Mouse (Mus musculus): ENCODE results near the gene Hmgcl. TPM values are rescaled to one million over a fixed set of nuclear protein-coding genes. Genes with fewer than 3 reads are reported as not detected.
A peak's percentile ranks its signal among the peaks of the same experiment; 100 is the strongest.

Hmgcl gene
- total RNA-seq, 1 experiment from 2014 or later, result 97.1 TPM

DNA sequence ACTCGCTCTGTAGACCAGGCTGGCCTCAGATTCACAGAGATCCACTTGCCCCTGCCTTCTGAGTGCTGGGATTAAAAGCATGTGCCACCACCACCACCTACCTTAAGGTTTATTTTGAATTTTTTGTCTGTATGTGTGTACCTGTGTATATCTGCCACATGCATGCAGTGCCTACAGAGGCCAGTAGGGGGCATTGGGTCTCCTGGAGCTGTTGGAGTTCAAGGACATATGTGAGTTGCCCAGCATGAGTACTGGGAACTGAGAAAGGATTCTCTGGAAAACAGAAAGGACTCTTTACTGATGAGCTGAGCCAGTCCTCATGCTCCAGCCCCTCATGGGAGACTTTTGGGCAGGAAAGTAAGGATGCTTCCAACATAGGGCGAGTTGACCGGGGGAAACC lies 5.3 kb downstream of the Hmgcl start:
- ATAC-seq (ENCODE audit: extremely low read depth, insufficient number of reproducible peaks, low FRiP score, poor library complexity, severe bottlenecking), result no peak

DNA sequence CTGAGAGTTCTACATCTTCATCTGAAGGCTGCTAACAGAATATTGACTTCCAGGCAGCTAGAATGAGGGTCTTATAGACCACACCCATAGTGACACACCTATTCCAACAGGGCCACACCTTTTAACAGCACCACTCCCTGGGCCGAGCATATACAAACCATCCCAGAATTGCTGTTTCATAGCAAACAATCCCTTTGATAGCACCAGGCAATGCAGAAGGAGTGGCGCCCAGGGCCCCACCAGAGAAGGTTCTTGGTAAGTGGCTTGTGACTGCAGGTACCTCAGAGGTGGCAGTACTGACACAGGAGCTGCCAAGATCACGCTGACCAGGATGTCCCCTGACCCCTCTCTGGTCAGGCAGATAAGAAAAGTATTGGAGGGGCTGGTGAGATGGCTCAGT lies 6.9 kb downstream of the Hmgcl start:
- no peak for ATAC-seq (ENCODE audit: extremely low read depth, insufficient number of reproducible peaks, low FRiP score, poor library complexity, severe bottlenecking)

DNA sequence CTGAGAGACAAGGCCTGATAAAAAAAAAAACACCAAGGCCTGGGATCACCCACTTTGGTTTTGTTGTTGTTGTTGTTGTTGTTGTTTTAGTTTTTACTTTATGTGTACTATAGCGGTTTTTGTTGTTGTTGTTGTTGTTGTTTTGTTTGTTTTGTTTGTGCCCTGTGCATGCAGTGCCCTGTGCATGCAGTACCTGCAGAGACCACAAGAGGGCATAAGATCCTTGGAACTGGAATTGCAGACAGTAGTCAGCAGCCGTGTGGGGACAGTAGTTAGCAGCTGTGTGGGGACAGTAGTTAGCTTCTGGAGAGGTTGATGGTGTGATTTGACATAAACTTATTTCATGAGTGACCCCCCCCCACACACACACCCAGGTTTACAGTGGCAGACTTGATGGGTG lies 8.0 kb downstream of the Hmgcl start:
- ATAC-seq (ENCODE audit: extremely low read depth, insufficient number of reproducible peaks, low FRiP score, poor library complexity, severe bottlenecking), result peak; percentile 69; the same call in 1 of the 2 replicates

DNA sequence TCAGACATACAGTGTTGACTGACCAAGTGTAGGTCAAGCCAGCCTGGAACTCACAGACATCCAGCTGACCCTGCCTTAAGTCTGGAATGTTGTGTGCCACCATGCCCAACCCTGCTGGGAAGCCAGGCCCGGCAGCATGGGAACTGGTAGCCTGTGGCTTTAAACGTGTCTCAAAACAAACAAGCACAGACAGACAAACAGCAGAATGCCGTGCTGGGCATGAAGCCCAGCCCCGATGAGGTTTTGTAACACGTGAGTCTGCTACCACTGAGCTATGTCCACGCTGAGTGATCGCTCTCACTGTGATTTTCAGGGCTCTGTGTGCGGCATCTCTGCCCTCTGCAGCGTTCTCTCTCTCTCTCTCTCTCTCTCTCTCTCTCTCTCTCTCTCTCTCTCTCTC lies 9.6 kb downstream of the Hmgcl start:
- ATAC-seq (ENCODE audit: extremely low read depth, insufficient number of reproducible peaks, low FRiP score, poor library complexity, severe bottlenecking), result no peak

DNA sequence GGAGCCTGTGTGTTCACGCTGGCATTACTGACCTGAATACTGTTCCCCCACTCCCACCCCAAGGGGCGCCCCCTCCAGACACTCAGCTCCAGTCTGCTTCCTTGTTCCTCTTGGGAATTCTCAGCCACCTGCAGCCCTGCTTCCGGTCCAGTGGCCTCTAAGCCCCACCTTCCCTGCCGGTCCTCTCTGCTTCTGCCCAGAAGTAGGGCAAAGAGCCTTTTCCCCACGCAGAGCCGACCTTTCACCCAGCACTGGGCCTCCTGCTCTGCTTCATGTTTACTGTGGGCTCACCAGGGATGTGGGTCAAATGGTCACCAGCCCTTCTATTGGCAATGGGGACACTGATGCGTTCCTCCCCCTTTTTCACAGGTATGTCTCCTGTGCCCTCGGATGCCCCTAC lies 12.1 kb downstream of the Hmgcl start:
- ATAC-seq (ENCODE audit: extremely low read depth, insufficient number of reproducible peaks, low FRiP score, poor library complexity, severe bottlenecking), result no peak

DNA sequence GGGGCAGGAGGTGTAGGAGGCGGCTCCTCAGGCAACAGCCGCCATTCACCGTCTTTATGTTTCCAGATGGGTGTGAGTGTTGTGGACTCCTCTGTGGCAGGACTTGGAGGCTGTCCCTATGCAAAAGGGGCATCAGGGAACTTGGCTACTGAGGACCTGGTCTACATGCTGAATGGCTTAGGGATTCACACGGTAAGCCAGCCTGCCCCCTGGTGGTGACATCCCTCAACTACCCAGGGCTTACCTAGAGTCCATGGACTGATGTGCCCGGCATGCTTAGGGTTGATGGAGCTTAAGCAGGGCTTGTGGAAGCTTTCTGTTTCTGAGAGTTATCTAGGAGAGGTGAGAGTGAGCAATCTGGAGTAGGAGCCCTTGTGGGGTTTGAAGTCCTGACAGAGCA lies 14.5 kb downstream of the Hmgcl start:
- ATAC-seq (ENCODE audit: extremely low read depth, insufficient number of reproducible peaks, low FRiP score, poor library complexity, severe bottlenecking), result peak; percentile 58

DNA sequence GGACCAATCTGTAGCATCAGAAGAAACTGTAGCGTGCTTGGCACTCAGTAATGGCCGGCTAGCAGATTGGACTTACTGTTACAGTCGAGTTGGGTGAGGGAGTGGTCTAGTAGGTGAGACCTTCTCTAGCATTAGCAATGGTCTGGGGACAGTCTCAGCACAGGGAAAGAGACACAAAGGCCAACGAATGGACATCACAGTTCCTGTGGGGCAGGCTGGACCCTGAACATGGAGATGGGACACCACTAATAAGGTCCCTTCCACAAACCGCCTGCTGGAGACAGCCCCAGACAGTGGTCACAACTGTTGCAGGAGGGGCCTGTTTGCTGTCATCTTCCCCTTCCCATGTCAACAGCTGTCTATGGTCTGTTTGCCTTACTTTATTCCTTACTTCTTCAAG lies 15.5 kb downstream of the Hmgcl start:
- ATAC-seq (ENCODE audit: extremely low read depth, insufficient number of reproducible peaks, low FRiP score, poor library complexity, severe bottlenecking), result no peak

DNA sequence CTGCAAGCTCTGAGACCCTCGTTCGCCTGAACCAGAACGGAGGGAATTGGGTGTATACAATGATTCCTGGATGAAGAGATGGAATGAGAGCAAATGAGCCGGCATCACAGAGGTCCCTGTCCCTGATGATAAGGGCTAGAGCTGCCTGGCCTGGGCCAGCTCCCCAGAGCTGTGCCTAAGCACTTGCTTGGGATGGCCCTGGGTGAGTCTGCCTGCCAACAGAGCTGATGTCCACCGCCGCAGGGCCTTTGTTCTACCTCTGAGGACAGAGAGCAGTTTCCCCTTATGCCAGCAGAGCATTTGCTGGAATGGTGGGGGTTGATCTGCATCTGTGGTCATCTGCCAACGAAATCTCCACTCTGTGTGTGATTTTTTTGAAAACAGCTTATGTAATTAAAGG lies 15.9 kb downstream of the Hmgcl start:
- ATAC-seq (ENCODE audit: extremely low read depth, insufficient number of reproducible peaks, low FRiP score, poor library complexity, severe bottlenecking), result no peak

DNA sequence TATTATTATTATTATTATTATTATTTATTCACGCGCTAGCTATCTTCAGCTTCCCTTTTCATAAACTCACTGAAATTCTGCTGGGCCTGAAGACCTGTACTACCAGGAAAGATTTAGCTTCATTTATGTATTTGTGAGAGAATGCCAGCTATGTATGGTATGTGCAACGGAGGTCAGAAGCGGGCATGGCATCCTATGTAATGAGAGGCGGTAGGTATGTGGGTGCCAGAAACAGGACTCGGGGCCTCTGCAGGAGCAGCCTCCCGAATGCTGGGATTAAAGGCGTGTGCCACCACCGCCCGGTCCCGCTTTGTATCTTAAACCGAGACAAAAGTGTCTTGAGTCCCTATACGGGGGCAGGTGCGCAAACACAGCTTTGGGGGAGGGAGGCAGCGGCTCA lies 16.7 kb downstream of the Hmgcl start:
- no peak for ATAC-seq (ENCODE audit: extremely low read depth, insufficient number of reproducible peaks, low FRiP score, poor library complexity, severe bottlenecking)

DNA sequence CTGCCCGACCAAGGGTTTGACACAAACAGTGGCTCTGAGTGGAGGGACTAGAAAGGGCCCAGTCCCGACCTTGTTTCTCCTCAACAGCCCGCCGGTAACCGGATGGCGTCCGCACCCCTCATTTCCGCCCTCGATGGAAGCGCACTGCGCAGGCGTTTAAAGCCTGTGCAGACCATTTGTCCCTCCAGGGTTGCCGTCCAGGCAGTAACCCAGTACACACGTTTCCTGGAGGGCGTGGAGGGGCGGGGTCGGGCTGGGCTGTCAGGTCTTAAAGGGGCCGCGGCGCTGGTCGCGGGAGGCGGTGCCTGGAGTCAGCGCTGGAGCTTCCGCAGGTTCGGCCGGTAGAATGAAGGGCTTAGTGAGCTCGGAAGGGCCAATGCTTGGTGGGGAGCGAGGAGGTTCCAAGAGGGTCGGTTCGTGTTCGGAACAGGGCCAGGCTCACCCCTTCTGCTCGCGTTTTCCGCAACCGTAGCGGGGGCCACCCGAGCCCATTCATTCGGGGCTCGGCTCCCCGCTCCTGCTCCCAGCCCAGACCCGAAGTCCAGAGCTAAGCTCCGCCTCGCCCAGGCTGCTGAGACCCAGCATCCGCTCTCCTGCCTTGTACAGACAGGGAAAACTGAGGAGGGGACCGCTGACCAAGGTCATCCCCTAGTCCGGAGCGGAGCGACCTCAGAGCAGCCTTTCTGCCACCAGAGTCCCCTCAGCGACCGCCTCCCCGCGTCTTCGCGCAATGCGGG lies 17.4 kb downstream of the Hmgcl start, which contains the start of gene Gale:
TSS of gene Gale (plus strand) at position 271 of the 737 bp plus-strand sequence.
- ATAC-seq (ENCODE audit: extremely low read depth, insufficient number of reproducible peaks, low FRiP score, poor library complexity, severe bottlenecking), result peak; percentile 89

DNA sequence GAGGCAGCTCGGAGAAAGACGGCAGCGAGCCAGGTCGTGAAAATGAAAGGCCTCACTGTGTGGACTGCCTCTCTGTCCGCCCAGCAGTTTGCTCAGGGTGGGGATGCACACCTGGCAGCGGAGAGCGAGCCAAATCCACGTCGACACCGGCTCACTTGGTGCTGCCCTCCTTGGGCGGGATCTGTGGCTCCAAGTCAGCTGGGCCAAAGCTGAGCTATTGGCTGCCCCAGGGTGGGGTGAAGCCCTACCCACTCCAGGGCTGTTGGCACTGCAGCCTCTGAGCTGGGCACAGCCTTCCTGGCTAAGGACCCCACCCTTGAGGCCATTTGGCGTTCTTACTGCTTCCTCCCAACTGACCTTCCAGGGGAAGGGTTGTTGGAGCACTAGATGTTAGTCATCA lies 18.2 kb downstream of the Hmgcl start:
- ATAC-seq (ENCODE audit: extremely low read depth, insufficient number of reproducible peaks, low FRiP score, poor library complexity, severe bottlenecking), result no peak

DNA sequence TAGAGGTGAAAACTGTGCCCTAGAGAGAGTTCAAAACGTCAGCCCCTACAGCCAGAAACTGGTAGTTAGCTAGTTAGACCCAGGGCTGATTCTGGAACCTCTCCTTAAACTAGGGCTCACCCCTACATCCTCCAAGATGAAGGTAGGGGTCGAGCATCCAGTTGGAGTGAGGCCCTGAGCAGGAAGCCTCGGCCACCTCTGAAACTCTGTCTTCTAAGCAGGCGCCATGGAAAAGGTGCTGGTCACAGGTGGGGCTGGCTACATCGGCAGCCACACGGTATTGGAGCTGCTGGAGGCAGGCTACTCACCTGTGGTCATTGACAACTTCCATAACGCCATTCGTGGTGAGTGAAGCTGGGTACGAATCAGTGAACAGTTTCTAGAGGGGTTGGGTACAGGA lies 18.9 kb downstream of the Hmgcl start:
- ATAC-seq (ENCODE audit: extremely low read depth, insufficient number of reproducible peaks, low FRiP score, poor library complexity, severe bottlenecking), result no peak

DNA sequence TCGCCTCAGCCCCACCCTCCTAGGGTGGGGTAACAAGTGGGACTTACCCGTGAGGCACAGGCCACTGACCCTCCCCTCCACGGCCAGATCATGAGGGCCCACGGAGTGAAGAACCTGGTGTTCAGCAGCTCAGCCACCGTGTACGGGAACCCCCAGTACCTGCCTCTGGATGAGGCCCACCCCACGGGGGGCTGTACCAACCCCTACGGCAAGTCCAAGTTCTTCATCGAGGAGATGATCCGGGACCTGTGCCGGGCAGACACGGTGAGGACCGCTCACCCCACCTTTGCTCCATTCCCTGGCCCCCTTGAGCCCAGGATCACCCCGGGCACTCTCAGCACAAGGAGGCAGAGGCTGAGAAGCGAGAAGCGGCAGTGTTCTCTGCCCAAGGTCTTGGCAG lies 20.0 kb downstream of the Hmgcl start:
- ATAC-seq (ENCODE audit: extremely low read depth, insufficient number of reproducible peaks, low FRiP score, poor library complexity, severe bottlenecking), result no peak

DNA sequence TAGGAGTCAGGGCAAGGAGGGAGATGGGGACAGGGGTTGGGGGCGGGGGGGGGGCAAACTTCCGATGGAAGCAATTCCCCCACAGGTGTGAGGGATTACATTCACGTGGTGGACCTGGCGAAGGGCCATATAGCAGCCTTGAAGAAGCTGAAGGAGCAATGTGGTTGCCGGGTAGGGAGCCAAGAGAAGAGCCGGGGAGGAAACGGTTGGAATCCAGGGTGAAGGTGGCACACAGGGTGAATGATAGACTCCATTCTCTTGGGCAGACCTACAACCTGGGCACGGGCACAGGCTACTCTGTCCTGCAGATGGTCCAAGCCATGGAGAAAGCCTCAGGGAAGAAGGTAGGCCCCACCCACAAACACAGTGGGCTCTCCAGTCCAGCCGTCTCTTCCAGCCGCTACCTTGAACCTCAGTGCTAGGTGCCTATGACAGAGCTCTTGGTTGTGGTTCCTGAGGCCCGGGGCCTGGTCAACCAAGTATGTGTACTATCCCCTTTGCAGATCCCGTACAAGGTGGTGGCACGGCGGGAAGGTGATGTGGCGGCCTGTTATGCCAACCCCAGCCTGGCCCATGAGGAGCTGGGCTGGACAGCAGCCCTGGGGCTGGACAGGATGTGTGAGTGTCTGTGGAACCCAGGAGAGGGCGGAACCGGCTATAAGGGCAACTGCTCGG lies 21.0 kb downstream of the Hmgcl start:
- no peak for ATAC-seq (ENCODE audit: extremely low read depth, insufficient number of reproducible peaks, low FRiP score, poor library complexity, severe bottlenecking)

DNA sequence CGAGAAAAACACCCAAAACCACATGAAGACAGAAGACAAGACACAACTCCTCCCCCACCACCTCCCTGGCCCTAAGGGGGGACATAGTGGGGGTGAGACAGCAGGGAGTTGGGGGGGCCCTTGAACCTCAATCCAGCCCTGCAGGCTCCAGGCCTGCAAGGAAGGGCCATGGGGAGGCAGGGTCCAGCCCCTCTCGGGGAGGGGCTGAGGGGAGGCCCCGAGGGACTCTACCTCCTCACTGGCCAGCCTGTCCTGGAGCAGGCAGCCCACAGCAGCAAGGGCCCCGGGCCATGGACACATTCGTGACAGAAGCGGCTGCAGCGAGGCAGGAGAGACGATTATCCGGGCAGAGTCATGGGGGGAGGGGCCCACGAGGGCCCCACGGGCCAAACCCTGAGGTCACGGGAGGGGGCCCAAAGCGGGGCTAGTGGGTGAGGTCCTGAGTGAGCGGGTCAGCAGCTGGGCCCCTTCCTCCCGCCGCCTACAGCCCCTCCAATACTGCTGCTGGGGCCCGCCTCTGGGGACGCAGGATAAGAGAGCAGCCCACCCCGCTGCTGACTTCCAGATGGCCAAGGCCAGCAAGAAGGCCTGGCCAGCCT lies 22.1 kb downstream of the Hmgcl start:
- ATAC-seq (ENCODE audit: extremely low read depth, insufficient number of reproducible peaks, low FRiP score, poor library complexity, severe bottlenecking), result no peak

DNA sequence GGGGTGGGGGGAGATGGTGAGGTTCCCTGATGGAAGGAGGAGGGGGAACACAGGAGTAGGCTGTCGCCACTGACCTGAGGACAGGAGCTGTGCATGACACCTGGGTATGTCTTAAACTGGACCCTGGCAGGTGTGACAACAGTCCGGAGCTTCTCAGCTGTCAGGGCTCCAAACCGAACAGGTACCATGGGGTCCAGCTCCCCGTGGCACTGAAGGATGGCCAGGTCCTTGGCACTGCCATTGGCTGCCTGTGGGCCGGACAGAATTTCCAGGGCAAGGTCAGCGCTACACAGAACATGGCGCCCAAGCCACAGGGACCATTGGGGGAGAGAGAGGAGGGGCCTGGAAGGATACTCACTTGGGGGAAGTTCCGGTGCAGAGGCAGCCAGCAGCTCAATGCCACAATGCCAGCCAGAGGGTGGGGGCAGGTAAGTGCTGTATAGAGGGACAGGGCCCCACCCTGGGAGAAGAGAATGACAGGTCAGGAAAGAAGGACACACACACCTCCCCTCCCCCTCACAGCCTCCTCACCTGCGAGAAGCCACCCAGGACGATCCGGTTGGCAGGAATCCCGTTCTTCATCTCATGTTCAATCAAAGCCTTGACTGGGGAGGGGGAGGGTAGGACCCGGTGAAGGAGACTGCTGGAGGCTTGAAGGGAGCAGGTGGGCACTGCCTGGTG lies 23.0 kb downstream of the Hmgcl start:
- ATAC-seq (ENCODE audit: extremely low read depth, insufficient number of reproducible peaks, low FRiP score, poor library complexity, severe bottlenecking), result no peak

DNA sequence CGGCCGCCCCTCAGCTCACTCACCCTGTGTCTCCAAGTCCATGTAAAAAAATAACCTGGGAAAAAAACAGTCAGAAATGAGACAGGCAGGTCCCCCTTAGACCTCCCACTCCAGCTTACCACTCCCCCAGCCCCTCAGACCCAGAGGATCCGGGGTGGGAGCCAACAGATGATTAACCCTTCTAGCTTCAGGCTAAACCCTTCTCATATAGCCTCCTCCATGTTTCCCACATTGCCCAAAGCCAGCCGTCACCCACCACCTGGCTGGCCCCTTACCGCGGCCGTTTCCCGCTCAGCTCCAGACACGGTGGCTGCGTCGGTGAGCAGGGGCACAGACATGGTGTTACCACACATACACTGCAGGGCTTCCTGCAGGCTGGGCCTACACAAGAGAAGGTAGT lies 24.3 kb downstream of the Hmgcl start:
- ATAC-seq (ENCODE audit: extremely low read depth, insufficient number of reproducible peaks, low FRiP score, poor library complexity, severe bottlenecking), result no peak

DNA sequence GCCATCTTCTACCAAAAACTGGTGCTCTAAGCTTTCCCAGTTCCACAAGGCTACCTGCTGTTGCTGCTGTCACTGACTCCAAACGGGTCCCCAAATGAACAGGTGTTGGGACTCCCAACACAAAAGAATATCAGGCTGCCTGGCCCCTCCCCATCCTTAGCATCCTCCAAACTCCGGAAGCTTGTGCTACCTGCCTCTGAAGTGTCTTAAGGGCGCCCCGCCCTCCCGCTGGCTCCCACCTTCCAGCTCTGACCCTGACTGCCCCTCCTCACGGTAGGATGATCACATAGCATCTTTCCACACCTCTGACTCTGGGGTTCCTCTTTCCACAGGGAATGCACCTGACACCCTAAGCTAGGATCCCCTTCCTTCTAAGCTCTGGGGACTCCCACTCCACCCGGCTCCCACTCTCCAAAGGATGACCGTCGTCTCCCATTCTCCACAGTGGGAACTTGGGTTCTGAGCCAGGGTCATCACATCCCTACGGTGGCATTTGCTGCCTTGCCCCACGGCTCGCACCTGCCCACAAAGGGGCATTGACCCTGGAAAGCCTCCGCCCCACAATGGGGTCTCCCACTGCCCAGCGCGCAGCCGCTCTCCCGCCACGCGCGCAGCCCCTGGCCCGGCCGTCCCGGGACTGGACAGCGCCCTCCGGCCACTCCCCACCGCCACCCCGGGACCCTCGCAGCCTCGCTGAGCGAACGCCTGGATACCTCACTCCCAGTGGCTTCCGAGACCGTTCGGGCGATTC lies 25.7 kb downstream of the Hmgcl start:
- peak; percentile 21; the same call in 1 of the 2 replicates for ATAC-seq (ENCODE audit: extremely low read depth, insufficient number of reproducible peaks, low FRiP score, poor library complexity, severe bottlenecking)

DNA sequence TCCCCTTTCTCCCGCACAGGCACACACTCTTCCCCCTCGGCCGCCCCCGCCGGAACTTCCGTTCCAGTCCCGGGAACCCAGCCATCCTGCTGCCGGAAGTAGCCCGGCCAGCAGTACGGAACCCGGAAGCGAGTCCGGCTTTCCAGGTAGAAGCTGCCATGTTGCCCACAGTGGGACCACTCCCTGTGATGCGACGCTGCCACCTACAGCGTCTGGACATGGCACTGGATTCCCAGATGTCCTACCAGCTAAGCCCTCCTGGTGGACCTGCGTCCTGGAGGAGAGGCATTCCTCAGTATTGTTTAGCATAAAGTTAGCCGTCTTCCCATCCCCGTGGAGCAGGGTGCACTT lies 26.3 kb downstream of the Hmgcl start, which contains the start of gene Lypla2:
TSS of gene Lypla2 (minus strand) at position 71 of the 351 bp plus-strand sequence.
- ATAC-seq (ENCODE audit: extremely low read depth, insufficient number of reproducible peaks, low FRiP score, poor library complexity, severe bottlenecking), result peak; percentile 63

Data from neutrophil, adult 5-6 weeks (primary cell).